Mouse (Mus musculus) mammary gland, adult 2 months (tissue): ENCODE data around the gene Apoo. TPM values are rescaled to one million over a fixed set of nuclear protein-coding genes. Genes with fewer than 3 reads are reported as not detected.

Experiments used
- polyA plus RNA-seq: library from polyadenylated mRNA; depleted of rRNA; stranded (reverse); fragments of >200 nt; gene quantifications from 2 replicates; pipeline ENCODE4 v1.2.3, GENCODE M21; 2012; ENCODE audit warnings: low replicate concordance; rRNA removed

The Apoo gene
- polyA plus RNA-seq, result 4.7 and 15.5 TPM in 2 replicates

GRCm38 (mm10) chrX:94366670-94367241 is at the start of gene Apoo, which contains the start of gene Fam90a1b:
TSS of gene Apoo (plus strand) at chrX:94367117.
TSS of gene Fam90a1b (minus strand) at chrX:94366777.

Other genes starting within 250 kb of the Apoo start
- 4.0 and 11.7 TPM in 2 replicates for gene Zfx, start 243.4 kb upstream of the Apoo start, polyA plus RNA-seq
- 41.1 and 76.8 TPM in 2 replicates for gene Eif2s3x, start 154.3 kb upstream of the Apoo start, polyA plus RNA-seq
- gene Klhl15, start 132.5 kb upstream of the Apoo start, polyA plus RNA-seq, result 4.1 and 14.9 TPM in 2 replicates
- not detected in 2 replicates for gene Fam90a1b, start 340 bp upstream of the Apoo start, polyA plus RNA-seq
- gene Maged1, start 175.0 kb downstream of the Apoo start, polyA plus RNA-seq, result 223 and 245 TPM in 2 replicates